Mouse (Mus musculus): ENCODE results near the gene Rbm15b.
A peak's percentile ranks its signal among the peaks of the same experiment; 100 is the strongest.

Rbm15b gene

GRCm38 (mm10) chr9:106886828-106887702, at the start of gene Rbm15b:
TSS of gene Rbm15b (minus strand) at chr9:106887428.
- peak; percentile 100 for DNase-seq (ENCODE audit: low read depth, low spot score)

GRCm38 (mm10) chr9:106934998-106935397, 47.8 kb upstream of the Rbm15b start:
- no peak for DNase-seq (ENCODE audit: low read depth, low spot score)

GRCm38 (mm10) chr9:106914878-106915277, 27.6 kb upstream of the Rbm15b start:
- no peak for DNase-seq (ENCODE audit: low read depth, low spot score)

- DNase-seq (ENCODE audit: low read depth, low spot score): peak; percentile 9
Observed at GRCm38 (mm10) chr9:106913759-106914158, 26.5 kb upstream of the Rbm15b start.

GRCm38 (mm10) chr9:106911624-106912023, 24.4 kb upstream of the Rbm15b start:
- no peak for DNase-seq (ENCODE audit: low read depth, low spot score)

- DNase-seq (ENCODE audit: low read depth, low spot score): no peak
Observed at GRCm38 (mm10) chr9:106908715-106909114, 21.5 kb upstream of the Rbm15b start.

- DNase-seq (ENCODE audit: low read depth, low spot score): no peak
Observed at GRCm38 (mm10) chr9:106908174-106908573, 20.9 kb upstream of the Rbm15b start.

GRCm38 (mm10) chr9:106906597-106906996, 19.4 kb upstream of the Rbm15b start:
- DNase-seq (ENCODE audit: low read depth, low spot score): no peak

GRCm38 (mm10) chr9:106903791-106904134, 16.5 kb upstream of the Rbm15b start:
- peak; percentile 81 for DNase-seq (ENCODE audit: low read depth, low spot score)

GRCm38 (mm10) chr9:106903099-106903790, 16.0 kb upstream of the Rbm15b start:
- DNase-seq (ENCODE audit: low read depth, low spot score): no peak

- no peak for DNase-seq (ENCODE audit: low read depth, low spot score)
Observed at GRCm38 (mm10) chr9:106901596-106901995, 14.4 kb upstream of the Rbm15b start.

GRCm38 (mm10) chr9:106898901-106899300, 11.7 kb upstream of the Rbm15b start:
- DNase-seq (ENCODE audit: low read depth, low spot score): no peak

- no peak for DNase-seq (ENCODE audit: low read depth, low spot score)
Observed at GRCm38 (mm10) chr9:106893327-106893726, 6.1 kb upstream of the Rbm15b start.

GRCm38 (mm10) chr9:106892552-106892875, 5.3 kb upstream of the Rbm15b start:
- DNase-seq (ENCODE audit: low read depth, low spot score): no peak

- peak; percentile 100 for DNase-seq (ENCODE audit: low read depth, low spot score)
Observed at GRCm38 (mm10) chr9:106891829-106892551, 4.8 kb upstream of the Rbm15b start, which contains the start of gene Manf. TSS of gene Manf (minus strand) at chr9:106891979.

GRCm38 (mm10) chr9:106891341-106891741, 4.1 kb upstream of the Rbm15b start:
- DNase-seq (ENCODE audit: low read depth, low spot score): no peak

GRCm38 (mm10) chr9:106890496-106891240, 3.4 kb upstream of the Rbm15b start:
- no peak for DNase-seq (ENCODE audit: low read depth, low spot score)

GRCm38 (mm10) chr9:106889321-106889720, 2.1 kb upstream of the Rbm15b start:
- DNase-seq (ENCODE audit: low read depth, low spot score): peak; percentile 51

GRCm38 (mm10) chr9:106888346-106888745, 1.1 kb upstream of the Rbm15b start:
- no peak for DNase-seq (ENCODE audit: low read depth, low spot score)

GRCm38 (mm10) chr9:106885901-106886731, 1.1 kb downstream of the Rbm15b start:
- peak; percentile 58 for DNase-seq (ENCODE audit: low read depth, low spot score)
